Mouse (Mus musculus): ENCODE results near the gene Sertad4.

The Sertad4 gene

GRCm38 (mm10) chr1:192855474-192856230, at the start of gene Sertad4:
Sertad4 (minus strand) TSS chr1:192855756.
- DNase-seq (ENCODE audit: low spot score), result no peak

- DNase-seq (ENCODE audit: low spot score), result no peak
These were observed 46.0 kb upstream of the Sertad4 start for GRCm38 (mm10) chr1:192901516-192901915.

- no peak for DNase-seq (ENCODE audit: low spot score)
These were observed 45.4 kb upstream of the Sertad4 start for GRCm38 (mm10) chr1:192900913-192901312.

GRCm38 (mm10) chr1:192898742-192899141, 43.2 kb upstream of the Sertad4 start:
- no peak for DNase-seq (ENCODE audit: low spot score)

GRCm38 (mm10) chr1:192897218-192897617, 41.7 kb upstream of the Sertad4 start:
- DNase-seq (ENCODE audit: low spot score), result no peak

GRCm38 (mm10) chr1:192896076-192896475, 40.5 kb upstream of the Sertad4 start:
- no peak for DNase-seq (ENCODE audit: low spot score)

GRCm38 (mm10) chr1:192890716-192891115, 35.2 kb upstream of the Sertad4 start:
- no peak for DNase-seq (ENCODE audit: low spot score)

GRCm38 (mm10) chr1:192882617-192883295, 27.2 kb upstream of the Sertad4 start:
- DNase-seq (ENCODE audit: low spot score), result no peak

GRCm38 (mm10) chr1:192880130-192880529, 24.6 kb upstream of the Sertad4 start:
- no peak for DNase-seq (ENCODE audit: low spot score)

GRCm38 (mm10) chr1:192879086-192879580, 23.6 kb upstream of the Sertad4 start:
- no peak for DNase-seq (ENCODE audit: low spot score)

- no peak for DNase-seq (ENCODE audit: low spot score)
These were observed 17.3 kb upstream of the Sertad4 start for GRCm38 (mm10) chr1:192872841-192873240.

GRCm38 (mm10) chr1:192869761-192870160, 14.2 kb upstream of the Sertad4 start:
- DNase-seq (ENCODE audit: low spot score), result no peak

- no peak for DNase-seq (ENCODE audit: low spot score)
These were observed 8.9 kb upstream of the Sertad4 start for GRCm38 (mm10) chr1:192864440-192864839.

GRCm38 (mm10) chr1:192861305-192861960, 5.9 kb upstream of the Sertad4 start:
- no peak for DNase-seq (ENCODE audit: low spot score)

- no peak for DNase-seq (ENCODE audit: low spot score)
These were observed 4.7 kb upstream of the Sertad4 start for GRCm38 (mm10) chr1:192860273-192860672.

GRCm38 (mm10) chr1:192857582-192857981, 2.0 kb upstream of the Sertad4 start:
- DNase-seq (ENCODE audit: low spot score), result no peak

- no peak for DNase-seq (ENCODE audit: low spot score)
These were observed 1.4 kb upstream of the Sertad4 start for GRCm38 (mm10) chr1:192856931-192857330.

- no peak for DNase-seq (ENCODE audit: low spot score)
These were observed 855 bp upstream of the Sertad4 start for GRCm38 (mm10) chr1:192856411-192856810.

- no peak for DNase-seq (ENCODE audit: low spot score)
These were observed 711 bp downstream of the Sertad4 start for GRCm38 (mm10) chr1:192854819-192855271.

- DNase-seq (ENCODE audit: low spot score), result no peak
These were observed 1.4 kb downstream of the Sertad4 start for GRCm38 (mm10) chr1:192853988-192854818.

- DNase-seq (ENCODE audit: low spot score), result no peak
These were observed 2.1 kb downstream of the Sertad4 start for GRCm38 (mm10) chr1:192853429-192853828.

GRCm38 (mm10) chr1:192852047-192852446, 3.5 kb downstream of the Sertad4 start:
- no peak for DNase-seq (ENCODE audit: low spot score)

Data from urinary bladder, postnatal 10 days (tissue).